Mouse (Mus musculus): ENCODE results near the gene Fance.

Fance gene

DNA sequence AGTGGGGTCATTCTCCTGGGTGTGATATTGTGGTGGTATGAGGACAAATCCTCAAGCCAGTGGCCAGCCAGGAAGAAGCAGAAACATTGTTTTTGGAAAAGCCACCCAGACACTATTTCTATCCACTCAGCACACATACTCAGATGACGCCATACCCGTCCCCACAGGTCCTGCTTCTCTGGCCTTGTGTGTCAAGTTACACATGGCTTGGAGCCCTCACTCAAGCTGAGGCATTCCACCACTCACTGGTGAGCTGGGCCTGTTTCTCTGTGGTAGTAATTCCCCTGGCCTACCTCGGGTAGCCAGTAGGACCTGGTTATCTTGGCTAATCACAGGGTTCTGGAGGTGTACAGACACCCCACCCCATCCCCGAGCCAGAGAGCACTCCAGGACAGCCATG is 19.6 kb upstream of the Fance start:
- WGBS = 83% methylated on average over 4 of the region's 4 CpGs

DNA sequence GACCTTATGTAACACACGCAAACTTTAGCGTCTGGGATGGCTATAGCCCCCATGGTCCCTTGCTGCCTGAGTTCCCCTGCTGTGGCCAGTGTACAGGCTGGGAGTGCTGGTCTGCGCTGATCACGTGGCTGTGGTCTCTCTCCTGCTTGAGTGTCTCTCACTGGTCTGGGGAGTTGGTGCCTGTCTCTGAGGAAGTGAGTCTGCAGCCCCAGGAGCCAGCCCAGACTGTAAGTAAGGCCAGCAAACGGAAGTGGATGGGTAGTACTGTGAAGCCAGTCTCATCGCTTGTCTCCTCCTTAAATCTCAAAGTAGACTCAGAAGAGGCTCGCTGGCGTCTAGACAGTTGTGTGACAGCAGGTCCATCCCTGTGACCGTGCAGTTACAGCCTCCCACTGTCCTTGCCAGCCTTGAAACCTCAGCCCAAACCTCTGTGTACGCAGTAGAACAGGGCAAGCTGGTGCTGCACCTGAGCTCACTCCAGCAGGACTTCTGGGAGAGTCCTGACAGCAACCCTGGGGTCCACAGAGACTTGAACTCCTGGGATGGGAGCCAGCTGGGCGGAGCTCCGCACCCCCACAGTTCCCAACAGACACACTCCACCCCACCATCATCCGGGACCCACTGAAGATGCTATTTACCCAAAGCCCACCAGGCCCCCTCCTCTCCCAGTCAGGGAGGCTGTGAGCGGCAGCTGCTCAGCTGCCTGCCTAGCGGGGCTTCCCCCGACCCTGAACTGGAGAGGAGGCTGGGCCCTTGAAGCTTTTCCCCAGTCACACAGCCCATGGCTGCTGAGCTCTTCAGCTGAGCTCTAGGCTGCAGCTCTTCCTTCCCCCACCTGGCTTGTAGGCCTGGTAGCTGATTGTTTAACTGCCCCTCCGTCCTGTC is 18.6 kb upstream of the Fance start:
- 73% methylated on average over 17 of the region's 17 CpGs for WGBS

DNA sequence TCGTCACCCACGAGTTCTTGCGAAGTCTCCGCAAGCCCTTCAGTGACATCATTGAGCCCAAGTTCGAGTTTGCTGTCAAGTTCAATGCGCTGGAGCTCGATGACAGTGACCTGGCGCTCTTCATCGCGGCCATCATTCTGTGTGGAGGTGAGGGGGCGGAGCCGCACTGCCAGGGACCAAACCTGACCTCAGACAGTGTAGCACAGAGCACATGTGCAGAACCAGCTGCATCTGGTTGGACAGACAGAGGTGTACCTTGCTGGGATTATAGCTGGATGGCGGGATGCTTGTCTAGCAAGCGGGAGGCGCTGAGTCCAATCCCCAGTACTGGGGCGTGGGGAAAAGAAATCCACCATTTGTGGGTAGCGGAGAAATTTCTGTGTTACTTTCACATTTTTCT is 14.4 kb upstream of the Fance start:
- 94% methylated on average over 17 of the region's 17 CpGs for WGBS

DNA sequence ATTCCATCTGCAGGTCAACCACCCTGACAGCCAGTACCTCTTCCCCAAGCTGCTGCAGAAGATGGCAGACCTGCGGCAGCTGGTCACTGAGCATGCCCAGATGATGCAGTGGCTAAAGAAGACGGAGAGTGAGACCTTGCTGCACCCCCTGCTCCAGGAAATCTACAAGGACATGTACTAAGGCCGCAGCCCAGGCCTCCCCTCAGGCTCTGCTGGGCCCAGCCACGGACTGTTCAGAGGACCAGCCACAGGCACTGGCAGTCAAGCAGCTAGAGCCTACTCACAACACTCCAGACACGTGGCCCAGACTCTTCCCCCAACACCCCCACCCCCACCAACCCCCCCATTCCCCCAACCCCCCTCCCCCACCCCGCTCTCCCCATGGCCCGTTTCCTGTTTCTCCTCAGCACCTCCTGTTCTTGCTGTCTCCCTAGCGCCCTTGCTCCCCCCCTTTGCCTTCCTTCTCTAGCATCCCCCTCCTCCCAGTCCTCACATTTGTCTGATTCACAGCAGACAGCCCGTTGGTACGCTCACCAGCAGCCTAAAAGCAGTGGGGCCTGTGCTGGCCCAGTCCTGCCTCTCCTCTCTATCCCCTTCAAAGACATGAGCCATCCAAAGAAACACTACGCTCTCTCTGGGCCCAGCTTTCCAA is 13.5 kb upstream of the Fance start:
- 60% methylated on average over 11 of the region's 11 CpGs for WGBS

DNA sequence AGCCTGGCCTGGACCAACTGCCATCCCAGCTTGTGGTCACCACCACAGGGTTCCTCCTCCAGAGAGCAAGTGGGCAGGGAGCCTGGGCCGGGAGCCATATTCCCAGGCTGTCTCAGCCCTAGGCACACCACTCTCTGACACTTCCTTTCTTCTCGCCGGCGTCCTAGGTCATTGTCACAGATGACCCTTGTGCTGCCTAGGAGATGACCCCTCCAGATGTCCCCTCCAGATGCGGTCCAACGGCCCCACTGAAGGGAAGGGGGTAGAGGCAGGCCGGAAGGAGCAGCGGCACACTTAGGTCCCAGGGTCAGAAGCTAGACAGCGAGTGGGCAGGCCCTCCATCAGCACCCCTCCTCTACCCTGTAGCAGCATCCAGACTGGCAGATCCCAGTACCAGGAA is 13.0 kb upstream of the Fance start:
- WGBS = 78% methylated on average over 9 of the region's 9 CpGs

DNA sequence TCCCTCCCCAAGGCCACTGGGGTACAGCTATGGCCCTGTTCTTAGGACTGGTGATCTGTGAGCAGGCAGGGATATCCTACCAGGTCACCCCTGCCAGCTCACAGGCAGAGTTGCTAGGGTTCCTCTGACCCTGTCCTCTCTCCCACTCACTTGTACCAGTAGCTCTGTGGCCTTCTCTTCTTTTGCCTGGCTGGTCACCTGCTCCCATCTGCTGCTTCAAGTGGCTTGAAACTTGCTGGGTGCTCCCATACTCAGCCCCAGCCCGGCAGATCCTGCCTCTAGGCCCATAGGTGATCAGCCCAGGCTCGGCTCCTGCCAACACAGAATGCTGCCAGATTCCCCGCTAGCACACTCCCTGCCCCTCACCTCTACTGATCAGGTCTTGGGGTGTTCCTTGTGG is 12.5 kb upstream of the Fance start:
- 76% methylated on average over 3 of the region's 3 CpGs for WGBS

DNA sequence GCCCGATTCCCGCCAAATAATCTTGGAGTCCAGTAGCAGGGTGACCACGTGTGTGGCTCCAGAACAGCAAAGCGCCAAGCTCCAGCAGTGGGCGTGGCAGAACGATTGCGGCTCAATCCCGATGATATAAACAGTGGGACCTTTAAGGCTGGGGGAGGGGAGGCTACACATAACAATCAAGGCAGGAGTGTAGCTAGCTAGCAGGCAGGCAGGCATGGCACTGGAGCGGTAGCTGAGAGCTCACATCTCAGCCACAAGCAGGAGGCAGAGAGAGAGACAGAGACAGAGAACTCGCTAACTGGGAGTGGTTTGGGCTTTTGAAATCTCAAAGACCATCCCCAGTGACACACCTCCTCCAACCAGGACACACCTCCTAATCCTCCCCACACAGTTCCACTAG is 8.1 kb upstream of the Fance start:
- WGBS = 59% methylated on average over 10 of the region's 10 CpGs

DNA sequence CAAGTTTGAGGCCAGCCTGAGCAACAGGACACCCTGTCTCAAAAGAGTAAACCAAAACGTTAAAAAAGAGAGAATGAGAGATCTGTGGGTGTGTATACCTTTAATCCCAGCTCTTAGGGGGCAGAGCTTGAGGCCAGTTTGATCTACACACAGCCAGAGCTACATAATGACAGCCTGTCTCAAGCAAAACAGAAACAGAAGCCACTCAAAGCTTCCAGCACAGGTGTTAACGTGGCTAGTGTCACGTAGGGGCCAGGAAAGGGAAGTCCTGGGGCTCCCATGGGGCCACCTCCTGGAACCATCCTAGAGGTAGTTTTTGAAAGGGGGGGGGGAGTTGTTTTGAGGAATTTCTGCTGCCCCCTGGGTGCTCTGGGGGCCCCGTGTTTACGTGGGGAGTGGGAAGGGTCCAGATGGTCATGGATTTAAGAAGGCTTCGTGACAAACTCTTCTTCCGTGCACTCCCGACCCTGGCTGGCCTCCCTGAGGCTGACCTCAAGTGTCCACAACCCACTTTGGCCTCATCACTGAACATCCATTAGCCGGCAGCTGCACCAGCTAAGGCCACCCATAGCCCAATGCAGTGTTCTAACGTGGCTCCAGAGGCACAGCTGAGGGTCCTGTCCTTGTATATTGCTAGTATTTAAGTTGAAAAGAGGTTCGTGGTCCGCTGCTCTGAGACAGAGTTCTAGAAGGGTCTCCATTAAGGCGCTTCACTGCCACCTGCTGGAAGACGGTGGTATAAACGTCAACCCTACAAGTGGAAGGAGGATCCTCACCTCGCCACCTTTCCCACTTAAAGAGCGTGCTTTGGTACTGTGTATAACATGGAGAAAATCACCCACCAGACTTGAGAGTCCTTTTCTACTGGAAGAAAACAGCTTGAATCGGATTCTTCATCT is 4.8 kb upstream of the Fance start:
- WGBS = 16% methylated on average over 18 of the region's 18 CpGs

DNA sequence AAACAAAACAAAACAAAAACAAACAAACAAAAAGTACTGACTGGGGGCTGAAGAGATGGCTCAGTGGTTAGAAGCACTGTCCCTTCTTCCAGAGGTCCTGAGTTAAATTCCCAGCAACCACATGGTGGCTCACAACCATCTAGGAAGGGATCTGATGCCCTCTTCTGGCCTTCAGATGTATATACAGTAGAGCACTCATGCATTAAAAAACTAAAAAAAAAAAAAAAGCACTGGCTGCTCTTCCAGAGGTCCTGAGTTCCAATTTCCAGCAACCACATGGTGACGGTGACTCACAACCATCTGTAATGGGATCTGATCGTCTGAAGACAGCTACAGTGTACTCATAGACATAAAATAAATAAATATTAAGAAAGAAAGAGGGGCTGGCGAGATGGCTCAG is 2.5 kb upstream of the Fance start:
- 69% methylated on average over 3 of the region's 3 CpGs for WGBS

DNA sequence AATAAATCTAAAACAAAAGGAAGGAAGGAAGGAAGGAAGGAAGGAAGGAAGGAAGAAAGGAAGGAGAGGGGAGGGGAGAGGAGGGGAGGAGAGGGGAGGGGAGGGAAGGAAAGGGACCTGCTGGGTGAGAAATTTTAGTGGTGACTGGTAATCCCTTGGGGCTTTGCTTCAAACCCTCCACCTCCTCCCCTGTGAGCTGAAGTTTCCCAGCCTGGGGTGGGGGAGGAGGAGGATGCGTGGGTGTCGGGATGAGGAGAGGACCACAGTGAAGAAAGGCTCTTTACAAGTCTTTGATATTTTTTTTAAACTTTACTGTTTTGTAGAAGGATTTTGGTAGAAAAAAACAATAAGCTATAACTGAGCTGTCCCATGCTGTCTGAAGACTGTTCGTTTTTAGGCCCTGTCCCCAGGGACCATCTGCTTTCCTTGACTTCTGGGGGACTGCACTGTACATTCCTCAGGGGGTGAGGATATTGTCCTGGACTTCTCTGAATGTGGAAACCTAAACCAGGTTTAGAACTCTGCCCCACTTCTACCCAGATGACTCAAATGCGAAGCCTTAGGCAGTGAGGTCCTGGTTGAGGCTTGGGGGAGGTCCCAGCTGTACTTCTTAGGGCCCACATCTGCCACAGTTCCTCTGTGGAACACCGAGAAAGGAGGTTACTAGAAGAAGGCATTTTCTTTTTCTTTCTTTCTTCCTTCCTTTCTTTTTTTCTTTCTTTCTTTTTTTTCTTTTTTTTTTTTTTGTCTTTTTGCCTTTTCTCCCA is 1.8 kb upstream of the Fance start:
- 63% methylated on average over 5 of the region's 5 CpGs for WGBS

DNA sequence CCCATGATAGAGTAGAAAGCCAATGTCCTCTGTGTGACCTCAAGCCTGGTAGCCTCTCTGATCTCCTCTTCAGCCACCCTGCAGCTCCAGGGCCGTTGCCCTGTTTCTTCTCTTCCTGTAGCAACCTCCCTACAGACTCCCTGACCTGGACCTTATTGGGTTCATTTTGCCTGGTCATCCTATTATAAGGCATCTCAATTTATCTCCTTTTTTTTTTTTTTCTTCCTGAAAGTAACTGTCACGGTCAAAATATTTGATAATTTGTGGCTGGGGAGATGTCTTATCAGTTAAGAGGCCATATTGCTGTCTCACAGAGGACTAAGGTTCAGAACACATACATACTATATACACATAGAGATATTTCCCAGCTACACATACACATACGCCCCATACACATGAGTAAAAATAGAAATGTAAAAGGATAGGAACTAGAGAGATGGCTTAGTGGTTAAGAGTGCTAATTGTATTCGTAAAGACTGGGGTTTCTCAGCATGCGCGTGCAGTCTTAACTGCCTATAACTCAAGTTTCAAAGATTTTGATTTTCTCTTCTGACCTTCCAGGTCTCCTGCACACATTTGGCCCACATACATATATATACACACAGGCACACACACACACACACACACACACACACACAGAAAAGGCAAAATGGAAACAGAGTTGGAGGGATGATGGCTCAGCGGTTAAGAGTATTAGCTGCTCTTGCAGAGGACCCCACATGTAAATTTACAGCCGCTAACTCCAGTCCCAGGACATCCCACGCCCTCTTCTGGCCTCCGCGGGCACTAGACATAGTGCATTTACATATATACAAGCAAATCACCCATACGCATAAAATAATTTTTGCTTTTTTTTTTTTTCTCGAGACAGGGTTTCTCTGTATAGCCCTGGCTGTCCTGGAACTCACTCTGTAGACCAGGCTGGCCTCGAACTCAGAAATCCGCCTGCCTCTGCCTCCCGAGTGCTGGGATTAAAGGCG is 797 bp upstream of the Fance start:
- 23% methylated on average over 17 of the region's 17 CpGs for WGBS

DNA sequence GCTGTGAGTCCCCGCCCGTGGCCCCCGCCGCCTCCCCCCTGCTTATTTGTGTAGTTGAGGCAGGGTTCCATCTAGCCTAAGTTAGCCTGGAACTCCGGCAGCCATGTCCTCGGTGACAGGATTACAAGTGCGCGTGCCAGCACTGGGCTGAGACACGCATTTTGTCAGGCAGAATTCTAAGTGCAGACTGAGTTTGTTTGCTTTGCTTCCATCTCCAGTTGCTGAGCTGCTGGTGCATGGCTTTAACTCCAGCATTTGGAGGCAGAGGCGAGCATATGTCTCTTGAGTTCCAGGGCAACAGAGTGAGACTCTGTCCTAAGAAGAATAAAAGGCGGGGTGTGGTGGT is 534 bp downstream of the Fance start:
- WGBS = 2% methylated on average over 11 of the region's 11 CpGs

DNA sequence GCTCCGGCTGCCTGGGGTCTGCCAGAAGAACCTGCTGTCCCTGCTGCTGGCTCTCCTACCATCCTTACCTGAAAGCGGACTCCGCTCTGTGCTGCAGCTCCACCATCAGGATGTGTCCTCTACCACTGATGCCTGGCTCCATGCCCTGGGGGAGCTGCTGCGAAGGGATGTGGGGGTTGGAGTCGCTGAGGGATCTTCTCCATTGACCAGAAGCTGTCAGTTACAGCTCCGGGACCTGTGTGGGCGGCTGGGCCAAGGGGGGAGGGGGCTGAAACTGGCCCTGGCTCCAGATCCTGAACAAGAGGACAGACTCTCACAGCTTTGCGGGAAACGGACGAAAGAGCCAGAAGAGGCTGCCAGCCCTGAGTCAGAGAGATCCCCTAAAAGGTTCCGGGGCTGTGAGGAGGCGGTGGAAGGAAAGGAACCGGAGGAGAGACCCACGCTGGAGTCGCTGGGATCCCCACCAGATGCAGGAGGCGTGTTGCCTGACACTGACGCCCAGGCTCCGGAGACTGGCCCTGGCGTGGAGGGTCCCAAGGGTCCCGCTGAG is 2.4 kb downstream of the Fance start:
- WGBS = 62% methylated on average over 20 of the region's 20 CpGs

DNA sequence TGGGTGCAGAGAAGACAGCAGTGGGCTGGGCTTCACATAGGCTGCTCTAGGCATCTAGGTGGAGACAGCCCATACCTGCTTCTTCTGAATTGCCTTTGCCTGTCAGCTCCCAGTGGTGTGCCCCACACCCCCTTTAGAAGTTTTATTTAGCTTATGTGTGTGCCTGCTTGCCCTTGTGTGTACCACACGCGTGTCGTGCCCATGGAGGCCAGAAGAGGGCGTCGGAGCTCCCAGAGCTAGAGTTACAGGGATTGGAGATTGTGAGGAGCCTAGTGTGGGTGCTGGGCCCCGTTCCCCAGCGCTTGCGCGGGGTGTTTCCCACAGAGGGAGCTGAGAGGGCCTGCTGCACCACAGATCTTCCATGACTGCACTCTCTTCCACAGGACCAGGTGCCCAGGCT is 3.2 kb downstream of the Fance start:
- 98% methylated on average over 9 of the region's 9 CpGs for WGBS

DNA sequence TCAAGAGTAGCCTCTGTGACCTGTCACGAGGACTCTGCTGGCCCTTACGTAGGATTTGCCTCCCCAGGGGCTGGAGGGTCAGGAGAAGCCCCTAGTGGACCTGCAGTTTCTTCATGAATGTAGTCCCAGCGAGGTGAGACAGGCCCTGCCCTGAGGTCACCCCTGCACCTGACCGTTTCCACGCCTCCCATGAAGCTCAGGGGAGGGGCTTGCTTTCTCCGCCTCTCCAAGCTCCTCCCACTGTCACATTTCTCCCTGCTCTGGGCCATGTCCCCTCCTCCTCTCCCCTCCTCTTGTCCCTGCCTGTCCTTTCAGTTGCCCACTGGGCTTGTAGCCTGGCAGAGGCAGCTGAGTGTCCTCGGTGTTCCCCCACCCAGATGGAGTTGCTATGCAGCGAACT is 3.8 kb downstream of the Fance start:
- 79% methylated on average over 8 of the region's 8 CpGs for whole genome bisulfite sequencing

DNA sequence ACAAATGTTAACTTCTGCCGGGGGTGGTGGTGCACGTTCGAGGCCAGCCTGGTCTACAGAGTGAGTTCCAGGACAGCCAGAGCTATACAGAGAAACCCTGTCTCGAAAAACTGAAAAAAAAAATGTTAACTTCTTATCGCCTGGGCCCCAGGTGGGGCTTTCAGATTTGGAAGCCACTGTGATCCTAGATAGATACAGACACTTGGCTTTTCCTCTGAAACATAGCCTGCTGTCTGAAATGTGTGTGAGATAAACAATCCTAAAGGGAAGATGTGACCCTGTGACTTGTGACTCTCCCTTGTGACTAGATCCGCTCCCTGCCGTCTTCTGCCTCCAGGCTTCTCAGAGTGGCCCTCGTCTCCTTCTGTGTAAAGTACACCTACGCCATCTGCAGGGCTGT is 4.4 kb downstream of the Fance start:
- 85% methylated on average over 9 of the region's 9 CpGs for WGBS

DNA sequence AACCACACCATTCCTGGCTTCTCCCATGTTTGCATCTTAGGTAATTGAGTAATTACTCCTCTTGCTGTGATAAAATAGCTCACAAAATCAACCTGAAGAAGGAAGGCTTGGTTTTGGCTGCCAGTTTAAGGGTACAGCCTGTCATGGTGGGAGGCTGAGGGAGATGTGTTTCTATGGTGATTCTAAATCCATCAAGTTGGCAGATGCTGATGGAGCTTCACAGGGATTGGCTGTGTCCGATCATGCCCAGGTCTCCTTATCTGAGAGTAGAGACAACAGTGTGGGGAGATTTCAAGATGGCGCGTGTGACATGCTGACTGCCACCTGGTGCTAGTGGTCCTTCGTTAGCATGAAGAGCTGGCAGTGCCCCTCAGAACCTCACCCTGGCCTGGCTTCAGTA is 8.4 kb downstream of the Fance start:
- 77% methylated on average over 4 of the region's 4 CpGs for WGBS

DNA sequence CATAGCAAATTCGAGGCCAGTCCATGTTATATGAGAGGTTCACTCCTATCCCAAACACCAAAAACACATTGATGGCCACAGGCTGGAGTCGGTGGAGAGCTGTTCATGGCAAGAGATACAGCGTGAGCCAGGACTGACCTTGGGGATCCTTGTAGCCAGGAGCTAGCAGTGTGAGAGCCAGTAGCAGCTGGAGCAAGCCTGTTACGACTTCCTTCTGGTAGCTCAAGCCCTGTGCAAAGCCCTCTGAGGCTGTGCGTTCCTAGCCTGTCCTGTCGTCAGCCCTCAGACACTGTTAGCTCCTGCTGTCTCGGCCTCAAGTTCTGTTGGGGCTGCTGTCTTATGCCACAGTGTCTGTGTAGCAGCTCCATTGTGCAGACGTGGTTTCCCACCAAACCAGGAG is 10.5 kb downstream of the Fance start:
- WGBS = 93% methylated on average over 8 of the region's 8 CpGs

DNA sequence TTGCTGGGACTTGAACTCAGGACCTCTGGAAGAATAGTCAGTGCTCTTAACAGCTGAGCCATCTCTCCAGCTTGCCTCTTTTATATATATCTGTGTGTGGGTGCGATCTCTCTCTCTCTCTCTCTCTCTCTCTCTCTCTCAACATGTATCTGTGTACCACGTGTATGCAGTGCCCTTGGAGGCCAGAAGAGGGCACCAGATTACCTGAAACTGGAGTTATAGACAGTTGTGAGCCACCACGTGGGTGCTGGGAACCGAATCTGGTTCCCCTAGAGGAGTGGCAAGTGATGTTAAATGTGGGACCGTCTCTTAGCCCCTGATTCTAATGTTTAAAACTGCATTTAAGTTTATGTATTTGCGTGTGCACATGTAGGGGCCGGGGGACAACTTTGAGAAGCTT is 11.1 kb downstream of the Fance start:
- 96% methylated on average over 7 of the region's 7 CpGs for WGBS

DNA sequence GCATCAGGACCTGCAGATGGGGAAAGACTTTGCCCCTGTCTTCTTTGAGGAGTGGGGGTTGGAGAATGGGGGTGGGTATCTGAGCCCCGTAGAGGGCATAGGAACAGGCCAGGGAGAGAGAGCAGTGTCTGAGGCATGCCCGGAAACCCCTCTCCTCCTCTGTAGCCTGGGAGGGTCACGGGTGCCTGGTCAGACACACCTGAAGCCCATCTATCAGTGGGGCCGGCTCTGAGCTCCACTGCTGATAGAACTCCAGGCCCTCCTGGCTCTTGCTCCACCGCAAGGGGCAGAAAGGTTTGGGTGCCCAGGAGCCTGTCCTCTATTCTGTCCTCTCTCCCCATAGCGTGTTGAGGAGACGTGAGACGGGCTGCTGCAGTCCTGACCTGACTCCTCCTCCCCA is 12.4 kb downstream of the Fance start:
- WGBS = 97% methylated on average over 8 of the region's 8 CpGs
